Mouse (Mus musculus) left cerebral cortex, postnatal 14 days (tissue): ENCODE results near the gene Sema6d. TPM values are rescaled to one million over a fixed set of nuclear protein-coding genes. Genes with fewer than 3 reads are reported as not detected.

Source experiments
- DNase-seq, 2 experiments: peaks; one replicate each; pipeline ENCODE4 v3.0.0; 2021 to 2022; ENCODE audit warnings: low spot score in 2 of 2, mixed read lengths in 1 of 2
- intact Hi-C: fragments of 180-260 bp; cut with DNase I; formaldehyde crosslinking; loops from one replicate; pipeline ENCODE4 v1.15.1; 2025
- total RNA-seq, 2 experiments: library from RNA; stranded (reverse); gene quantifications; 2 replicates each; pipeline ENCODE4 v1.2.3; 2021

The Sema6d gene
- total RNA-seq, 2 experiments from 2014 or later: 52.4 to 63.3 TPM

- intact Hi-C loops: no loop called here
- no peak for DNase-seq
Observed at GRCm38 (mm10) chr2:124145528-124145927, 55.8 kb downstream of the Sema6d start.

- intact Hi-C loops: no loop called here
- no peak for DNase-seq
Observed at GRCm38 (mm10) chr2:124158158-124158557, 68.4 kb downstream of the Sema6d start.

GRCm38 (mm10) chr2:124162001-124162599 is 72.3 kb downstream of the Sema6d start:
- intact Hi-C loops: no loop called here
- no peak for DNase-seq

GRCm38 (mm10) chr2:124168411-124168810 is 78.6 kb downstream of the Sema6d start:
- no peak for DNase-seq
- intact Hi-C loops: no loop called here

GRCm38 (mm10) chr2:124171718-124172117 is 81.9 kb downstream of the Sema6d start:
- intact Hi-C loops: no loop called here
- DNase-seq: no peak

- DNase-seq: no peak
- intact Hi-C loops: no loop called here
Observed at GRCm38 (mm10) chr2:124176265-124176664, 86.5 kb downstream of the Sema6d start.

- intact Hi-C loops: no loop called here
- peak in 1 of 2 experiments; percentile 15 for DNase-seq
Observed at GRCm38 (mm10) chr2:124176711-124177169, 87.0 kb downstream of the Sema6d start.

- intact Hi-C loops: no loop called here
- DNase-seq: no peak
Observed at GRCm38 (mm10) chr2:124189271-124189670, 99.5 kb downstream of the Sema6d start.

- intact Hi-C loops: no loop called here
- no peak for DNase-seq
Observed at GRCm38 (mm10) chr2:124194041-124194440, 104.3 kb downstream of the Sema6d start.

GRCm38 (mm10) chr2:124201493-124201892 is 111.7 kb downstream of the Sema6d start:
- no peak for DNase-seq
- intact Hi-C loops: no loop called here

- no peak for DNase-seq
- intact Hi-C loops: no loop called here
Observed at GRCm38 (mm10) chr2:124202475-124202990, 112.8 kb downstream of the Sema6d start.

- intact Hi-C loops: no loop called here
- DNase-seq: no peak
Observed at GRCm38 (mm10) chr2:124205811-124206210, 116.0 kb downstream of the Sema6d start.

- intact Hi-C loops: no loop called here
Observed at GRCm38 (mm10) chr2:124208251-124208650, 118.5 kb downstream of the Sema6d start.

GRCm38 (mm10) chr2:124223559-124223958 is 133.8 kb downstream of the Sema6d start:
- intact Hi-C loops: no loop called here

More at GRCm38 (mm10) chr2:124208251-124208650, 118.5 kb downstream of the Sema6d start:
- DNase-seq: no peak

GRCm38 (mm10) chr2:124224328-124224727 is 134.6 kb downstream of the Sema6d start:
- intact Hi-C loops: no loop called here

More at GRCm38 (mm10) chr2:124223559-124223958, 133.8 kb downstream of the Sema6d start:
- DNase-seq: no peak

GRCm38 (mm10) chr2:124234636-124235221 is 145.0 kb downstream of the Sema6d start:
- no peak for DNase-seq
- intact Hi-C loops: no loop called here

More at GRCm38 (mm10) chr2:124224328-124224727, 134.6 kb downstream of the Sema6d start:
- DNase-seq: no peak

- intact Hi-C loops: no loop called here
- DNase-seq: no peak
Observed at GRCm38 (mm10) chr2:124235237-124236055, 145.7 kb downstream of the Sema6d start.

- DNase-seq: no peak
- intact Hi-C loops: no loop called here
Observed at GRCm38 (mm10) chr2:124236831-124237230, 147.1 kb downstream of the Sema6d start.

GRCm38 (mm10) chr2:124243608-124244007 is 153.8 kb downstream of the Sema6d start:
- intact Hi-C loops: no loop called here
- DNase-seq: no peak
